In the genomic region with DNA sequence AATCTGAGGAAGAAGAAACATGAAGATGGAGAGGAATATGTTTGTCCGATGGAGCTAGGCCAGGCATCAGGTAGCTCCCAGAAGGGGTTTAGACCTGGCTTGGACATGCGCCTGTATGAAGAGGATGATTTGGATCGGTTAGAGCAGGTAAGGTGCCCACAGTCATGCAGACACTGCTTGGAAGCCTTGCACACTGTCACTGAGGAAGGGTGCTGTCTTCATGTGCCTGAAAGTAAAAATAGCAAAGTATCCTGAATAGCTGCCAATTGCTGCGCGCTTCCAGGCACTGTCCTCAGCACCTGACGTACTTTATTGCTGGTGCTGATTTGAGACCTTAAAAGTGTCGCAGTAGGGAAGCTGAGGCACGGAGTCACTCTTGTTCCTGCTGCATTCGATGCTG, we compare ENCODE assay signal across 19 mouse cellular contexts. TPM values are rescaled to one million over a fixed set of nuclear protein-coding genes. Genes with fewer than 3 reads are reported as not detected.
A peak's percentile ranks its signal among the peaks of the same experiment; 100 is the strongest.
DNase-seq lines count a peak whose midpoint lies in the region; ATAC-seq and TF ChIP-seq lines count a peak whose summit lies in the region.
"Had no signal": no experiment of that assay in that cellular context is flagged by ENCODE, and none has a peak within 500 bp of the region (broad histone marks: within the 10 kb centered on the region; RNA-seq: fewer than 3 reads in every experiment).

No protein-coding gene starts in this region.

- H3K36me3 ChIP-seq in heart, embryonic 12.5 days, result peaks cover 73% of the 10 kb centered on the region
- H3K36me3 ChIP-seq: hindbrain, embryonic 13.5 days had no signal

- no peak for TF ChIP-seq CTCF in cerebellum, adult 2 months (IDR thresholded peaks at IDR 0.05; ENCODE audit: borderline replicate concordance, insufficient read depth, low read depth, low read length)

- H3K4me2 ChIP-seq in heart, embryonic 12.5 days, result no peak overlapping the region
- H3K4me2 ChIP-seq: hindbrain, embryonic 13.5 days; limb, embryonic 12.5 days had no signal

- H3K27ac ChIP-seq in heart, embryonic 12.5 days (ENCODE audit: poor library complexity, severe bottlenecking), result no peak overlapping the region
- H3K27ac ChIP-seq in cerebellum, adult 2 months (ENCODE audit: insufficient read depth, low read length), result peak overlapping the region; percentile 58
- H3K27ac ChIP-seq: hindbrain, embryonic 13.5 days; kidney, postnatal 0 days; left cerebral cortex, adult 2 months; limb, embryonic 12.5 days; liver, embryonic 14.5 days had no signal

- WGBS in heart, embryonic 12.5 days, result 72% methylated on average over 9 of the region's 9 CpGs
- WGBS in cerebellum, adult 2 months, result 13% methylated on average over 9 of the region's 9 CpGs

- no peak overlapping the region for H3K4me3 ChIP-seq in heart, embryonic 12.5 days
- H3K4me3 ChIP-seq in cerebellum, adult 2 months (replicated peaks; ENCODE audit: insufficient read depth, low read depth, low read length), result peak overlapping the region; percentile 42
- H3K4me3 ChIP-seq: hindbrain, embryonic 13.5 days; left cerebral cortex, adult 2 months; limb, embryonic 12.5 days had no signal

- no peak for ATAC-seq in heart, embryonic 12.5 days (ENCODE audit: insufficient number of reproducible peaks, low FRiP score)
- ATAC-seq in megakaryocyte progenitor cell, adult 5-6 weeks (replicated peaks; ENCODE audit: poor library complexity), result no peak
- ATAC-seq: activated CD4-positive, CD25-positive, alpha-beta regulatory T cell, adult 4 months; midbrain, embryonic 16.5 days; Patski had no signal

- TF ChIP-seq POLR2A in cerebellum, adult 2 months (IDR thresholded peaks at IDR 0.05; ENCODE audit: borderline replicate concordance, insufficient read depth, low read length), result no peak

- H3K27me3 ChIP-seq in heart, embryonic 12.5 days (replicated peaks), result no peaks in the 10 kb centered on the region
- no peaks in the 10 kb centered on the region for H3K27me3 ChIP-seq in cerebellum, adult 2 months (ENCODE audit: control insufficient read depth, insufficient read depth, low read length)
- H3K27me3 ChIP-seq: hindbrain, embryonic 13.5 days; limb, embryonic 12.5 days; Patski had no signal

- peak; percentile 67 for DNase-seq in heart, adult 18-20 months
- peak; percentile 47 for DNase-seq in cerebellum, adult 11 months
- peak; percentile 72 to 79 for DNase-seq in cerebellum, adult 2 months
- DNase-seq in heart, adult 9 months (ENCODE audit: low spot score in 2 of 2), result peak; percentile 25 to 55
- no peak for DNase-seq in lung, postnatal 4 days
- DNase-seq: adrenal gland, postnatal 14 days; embryo, embryonic 11 days; lung, postnatal 10 days had no signal

- H3K9ac ChIP-seq in heart, embryonic 12.5 days, result no peak overlapping the region
- H3K9ac ChIP-seq: hindbrain, embryonic 13.5 days; limb, embryonic 12.5 days; liver, embryonic 14.5 days had no signal

- no peaks in the 10 kb centered on the region for H3K9me3 ChIP-seq in heart, embryonic 12.5 days (replicated peaks)
- H3K9me3 ChIP-seq: hindbrain, embryonic 13.5 days; limb, embryonic 12.5 days had no signal

- 0 out of 2 replicates have a peak, but pooled peaks cover 5% of the 10 kb centered on the region for H3K4me1 ChIP-seq in heart, embryonic 12.5 days (replicated peaks)
- peaks cover 20% of the 10 kb centered on the region for H3K4me1 ChIP-seq in cerebellum, adult 2 months (ENCODE audit: control insufficient read depth, insufficient read depth, low read length)
- H3K4me1 ChIP-seq: hindbrain, embryonic 13.5 days; limb, embryonic 12.5 days had no signal

RNA-seq across cellular contexts. Expression of a gene that starts 2.8 kb away (rescaled TPM):
- 1 to 10 TPM in 1 of 2 experiments, under 1 TPM in 1; 0.95 to 1.2 TPM for total RNA-seq in heart, adult 18-20 months (2021)
- polyA plus RNA-seq in heart, embryonic 12.5 days (2016; fragmentation: Nextera tagmentation; extraction: Ambion mirVana), result 0.83 and 1.1 TPM in 2 replicates
- 0.40 and 0.69 TPM in 2 replicates for polyA plus RNA-seq in cerebellum, adult 2 months (2012; rRNA removed)
- 0.27 TPM in 1 of 2 replicates, not detected in the other for total RNA-seq in megakaryocyte progenitor cell, adult 5-6 weeks (2015)
- total RNA-seq in megakaryocyte progenitor cell, adult 5-6 weeks (2017), result 0.41 TPM in 1 of 2 replicates, not detected in the other

RNA-seq across cellular contexts. Expression of a gene that starts 13.0 kb away (rescaled TPM):
- total RNA-seq in heart, adult 18-20 months (2021), result 100 to 1,000 TPM; 170 to 189 TPM
- polyA plus RNA-seq in heart, embryonic 12.5 days (2016; fragmentation: Nextera tagmentation; extraction: Ambion mirVana), result 110 and 119 TPM in 2 replicates
- 41.7 and 41.9 TPM in 2 replicates for polyA plus RNA-seq in cerebellum, adult 2 months (2012; rRNA removed)
- total RNA-seq in megakaryocyte progenitor cell, adult 5-6 weeks (2015), result 101 and 103 TPM in 2 replicates
- total RNA-seq in megakaryocyte progenitor cell, adult 5-6 weeks (2017), result 87.8 and 94.0 TPM in 2 replicates

RNA-seq across cellular contexts. Expression of a gene that starts 57.2 kb away (rescaled TPM):
- not detected for total RNA-seq in heart, adult 18-20 months (2021)
- 0.46 and 0.67 TPM in 2 replicates for polyA plus RNA-seq in heart, embryonic 12.5 days (2016; fragmentation: Nextera tagmentation; extraction: Ambion mirVana)
- 0.19 and 0.21 TPM in 2 replicates for polyA plus RNA-seq in cerebellum, adult 2 months (2012; rRNA removed)
- not detected in 2 replicates for total RNA-seq in megakaryocyte progenitor cell, adult 5-6 weeks (2015)
- total RNA-seq in megakaryocyte progenitor cell, adult 5-6 weeks (2017), result not detected in 2 replicates
- total RNA-seq: left cerebral cortex, adult 2 months; megakaryocyte-erythroid progenitor cell, adult 5-6 weeks had no signal
- polyA plus RNA-seq: liver, embryonic 14.5 days had no signal

Comparison
In these comparisons a context has a peak if more than half of its experiments do, and no peak if none do; other contexts are left out.
1. DNase-seq: peak in heart, adult 18-20 months (2 of 2), cerebellum, adult 11 months (single experiment), cerebellum, adult 2 months (2 of 2) and heart, adult 9 months (2 of 2); none in lung, postnatal 4 days (0 of 2).